Mouse (Mus musculus): ENCODE data around the gene Gucy2g. TPM values are rescaled to one million over a fixed set of nuclear protein-coding genes. Genes with fewer than 3 reads are reported as not detected.

Gene Gucy2g
- polyA plus RNA-seq, 1 experiment, result 0.88 TPM

- H3K36me3 ChIP-seq (ENCODE audit: control insufficient read depth, insufficient read depth, low read length), result no peaks in the 10 kb centered on the region
- no peak for TF ChIP-seq POLR2A (IDR thresholded peaks at IDR 0.05; ENCODE audit: low read depth, low read length)
- no peak for TF ChIP-seq CTCF (conservative IDR thresholded peaks at IDR 0.05; ENCODE audit: insufficient read depth, insufficient read length, low read depth, low read length)
- H3K4me3 ChIP-seq (ENCODE audit: insufficient read depth, low read depth, low read length), result no peak overlapping the region
- no peaks in the 10 kb centered on the region for H3K27me3 ChIP-seq (replicated peaks; ENCODE audit: control insufficient read depth, insufficient read depth, low read length)
- H3K4me1 ChIP-seq (ENCODE audit: control insufficient read depth, insufficient read depth, low read length), result no peaks in the 10 kb centered on the region
- 41% methylated on average over 12 of the region's 12 CpGs for WGBS
- no peak overlapping the region for H3K27ac ChIP-seq (ENCODE audit: insufficient read depth, low read depth, low read length)
- no peak for DNase-seq
Observed at GRCm38 (mm10) chr19:55218741-55219221, 22.3 kb downstream of the Gucy2g start.

- H3K4me1 ChIP-seq (ENCODE audit: control insufficient read depth, insufficient read depth, low read length), result no peaks in the 10 kb centered on the region
- H3K27ac ChIP-seq (ENCODE audit: insufficient read depth, low read depth, low read length), result 0 out of 2 replicates have a peak overlapping the region, but pooled peaks have one; percentile 8
- TF ChIP-seq CTCF (conservative IDR thresholded peaks at IDR 0.05; ENCODE audit: insufficient read depth, insufficient read length, low read depth, low read length) (peak; percentile 63), POLR2A (IDR thresholded peaks at IDR 0.05; ENCODE audit: low read depth, low read length) (no peak)
- peak overlapping the region; percentile 55 for H3K4me3 ChIP-seq (ENCODE audit: insufficient read depth, low read depth, low read length)
- H3K27me3 ChIP-seq (replicated peaks; ENCODE audit: control insufficient read depth, insufficient read depth, low read length), result no peaks in the 10 kb centered on the region
- H3K36me3 ChIP-seq (ENCODE audit: control insufficient read depth, insufficient read depth, low read length), result no peaks in the 10 kb centered on the region
- WGBS, result 4% methylated on average over 20 of the region's 20 CpGs
- DNase-seq, result peak; percentile 84
Observed at GRCm38 (mm10) chr19:55218192-55218739, 22.8 kb downstream of the Gucy2g start.

DNA sequence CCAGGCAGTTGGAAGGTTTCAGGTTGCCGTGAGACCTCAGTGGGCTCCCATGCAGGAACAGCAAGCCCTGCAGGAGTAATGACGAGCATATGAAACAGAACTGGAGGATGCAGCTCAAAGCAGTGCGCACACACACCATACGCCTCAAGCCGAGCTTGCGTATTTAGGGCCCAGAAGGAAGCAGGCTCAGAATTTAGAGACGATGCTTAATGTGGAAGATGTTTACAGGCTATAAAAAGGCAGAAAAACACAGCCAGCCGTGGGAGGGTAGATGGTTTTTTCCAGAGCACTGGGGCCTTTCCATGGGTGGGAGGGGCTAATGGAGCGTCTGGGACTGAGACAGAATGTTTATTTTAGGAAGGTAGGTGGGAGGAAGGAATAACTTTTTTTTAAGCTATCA lies 23.7 kb downstream of the Gucy2g start:
- TF ChIP-seq POLR2A (IDR thresholded peaks at IDR 0.05; ENCODE audit: low read depth, low read length), result no peak
- TF ChIP-seq CTCF (conservative IDR thresholded peaks at IDR 0.05; ENCODE audit: insufficient read depth, insufficient read length, low read depth, low read length), result no peak
- peak overlapping the region; percentile 76 for H3K27ac ChIP-seq (ENCODE audit: insufficient read depth, low read depth, low read length)
- peak overlapping the region; percentile 30; the same call in 1 of the 2 replicates for H3K4me3 ChIP-seq (ENCODE audit: insufficient read depth, low read depth, low read length)
- H3K36me3 ChIP-seq (ENCODE audit: control insufficient read depth, insufficient read depth, low read length), result no peaks in the 10 kb centered on the region
- no peaks in the 10 kb centered on the region for H3K27me3 ChIP-seq (replicated peaks; ENCODE audit: control insufficient read depth, insufficient read depth, low read length)
- WGBS, result 65% methylated on average over 9 of the region's 9 CpGs
- no peaks in the 10 kb centered on the region for H3K4me1 ChIP-seq (ENCODE audit: control insufficient read depth, insufficient read depth, low read length)
- DNase-seq, result peak; percentile 33

- TF ChIP-seq POLR2A (IDR thresholded peaks at IDR 0.05; ENCODE audit: low read depth, low read length), result no peak
- TF ChIP-seq CTCF (conservative IDR thresholded peaks at IDR 0.05; ENCODE audit: insufficient read depth, insufficient read length, low read depth, low read length), result no peak
- peak overlapping the region; percentile 76 for H3K27ac ChIP-seq (ENCODE audit: insufficient read depth, low read depth, low read length)
Observed at GRCm38 (mm10) chr19:55216876-55217275, 24.2 kb downstream of the Gucy2g start.

DNA sequence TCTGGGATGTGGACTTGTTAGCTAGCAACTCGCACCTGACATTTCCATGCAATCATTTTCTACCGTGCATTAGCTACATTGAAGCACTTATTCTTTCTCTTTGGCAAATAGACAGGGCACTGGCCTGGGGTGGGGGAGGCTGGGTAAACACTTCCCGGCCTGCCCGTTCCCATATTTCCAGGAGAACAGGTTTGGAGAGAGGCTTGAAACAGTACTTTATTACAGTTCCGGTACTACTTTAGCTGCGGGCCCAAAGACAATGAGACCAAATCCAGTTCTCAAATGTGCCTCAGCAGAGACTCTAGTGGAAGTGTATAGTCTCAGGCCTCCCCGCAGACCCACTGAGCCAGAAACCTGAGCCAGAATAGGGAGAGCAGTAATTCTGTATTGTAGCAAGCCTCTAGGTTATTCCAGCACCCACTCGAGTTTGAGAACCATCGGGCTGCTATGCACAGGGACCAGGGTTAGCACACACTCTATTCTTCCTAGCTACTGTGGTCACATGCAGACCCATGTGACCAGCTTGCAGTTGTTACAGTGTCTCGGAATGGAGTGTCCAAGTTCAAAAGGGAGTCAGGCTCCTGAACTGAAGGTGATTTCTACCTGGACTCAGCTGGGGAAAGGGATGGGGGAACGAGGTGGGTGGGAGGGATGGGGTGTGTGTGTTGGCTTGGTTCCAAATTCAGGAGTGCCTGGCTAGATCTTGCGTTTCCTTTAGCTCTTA lies 27.3 kb downstream of the Gucy2g start:
- no peak for DNase-seq

More at GRCm38 (mm10) chr19:55216876-55217275, 24.2 kb downstream of the Gucy2g start:
- no peak for DNase-seq
- Histone ChIP-seq H3K4me3 (ENCODE audit: insufficient read depth, low read depth, low read length) (peak overlapping the region; percentile 30; the same call in 1 of the 2 replicates), H3K36me3 (ENCODE audit: control insufficient read depth, insufficient read depth, low read length) (no peaks in the 10 kb centered on the region), H3K27me3 (replicated peaks; ENCODE audit: control insufficient read depth, insufficient read depth, low read length) (no peaks in the 10 kb centered on the region), H3K4me1 (ENCODE audit: control insufficient read depth, insufficient read depth, low read length) (no peaks in the 10 kb centered on the region)
- 91% methylated on average over 4 of the region's 4 CpGs for WGBS

GRCm38 (mm10) chr19:55211698-55212097 lies 29.3 kb downstream of the Gucy2g start:
- no peak for DNase-seq

More for the DNA sequence above, 27.3 kb downstream of the Gucy2g start:
- Histone ChIP-seq H3K36me3 (ENCODE audit: control insufficient read depth, insufficient read depth, low read length) (no peaks in the 10 kb centered on the region), H3K4me3 (ENCODE audit: insufficient read depth, low read depth, low read length) (no peak overlapping the region), H3K27me3 (replicated peaks; ENCODE audit: control insufficient read depth, insufficient read depth, low read length) (no peaks in the 10 kb centered on the region), H3K4me1 (ENCODE audit: control insufficient read depth, insufficient read depth, low read length) (no peaks in the 10 kb centered on the region), H3K27ac (ENCODE audit: insufficient read depth, low read depth, low read length) (no peak overlapping the region)
- TF ChIP-seq CTCF (conservative IDR thresholded peaks at IDR 0.05; ENCODE audit: insufficient read depth, insufficient read length, low read depth, low read length), result no peak
- no peak for TF ChIP-seq POLR2A (IDR thresholded peaks at IDR 0.05; ENCODE audit: low read depth, low read length)
- 60% methylated on average over 12 of the region's 12 CpGs for WGBS

DNA sequence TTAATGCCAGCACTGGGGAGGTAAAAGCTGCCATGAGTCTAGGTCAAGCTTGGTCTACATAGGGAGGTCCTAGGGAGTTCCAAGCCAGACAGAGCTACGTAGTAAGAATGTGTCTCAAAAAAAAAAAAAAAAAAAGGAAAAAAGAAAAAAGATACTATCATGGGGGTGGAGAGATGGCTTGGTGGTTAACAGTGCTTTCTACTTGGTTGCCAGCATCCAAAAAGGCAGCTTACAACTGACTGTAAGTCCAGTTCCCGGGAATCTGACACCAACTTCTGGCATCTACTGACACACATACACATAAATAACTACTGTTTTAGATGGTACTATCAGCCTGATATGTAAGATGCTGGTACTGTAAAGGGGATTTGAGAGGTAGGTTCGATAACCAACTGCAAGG lies 32.0 kb downstream of the Gucy2g start:
- whole genome bisulfite sequencing, result 75% methylated on average over 3 of the region's 3 CpGs
- H3K36me3 ChIP-seq (ENCODE audit: control insufficient read depth, insufficient read depth, low read length), result no peaks in the 10 kb centered on the region
- H3K4me3 ChIP-seq (ENCODE audit: insufficient read depth, low read depth, low read length), result no peak overlapping the region
- no peak for DNase-seq
- no peak overlapping the region for H3K27ac ChIP-seq (ENCODE audit: insufficient read depth, low read depth, low read length)
- TF ChIP-seq POLR2A (IDR thresholded peaks at IDR 0.05; ENCODE audit: low read depth, low read length) (no peak), CTCF (conservative IDR thresholded peaks at IDR 0.05; ENCODE audit: insufficient read depth, insufficient read length, low read depth, low read length) (no peak)
- H3K27me3 ChIP-seq (replicated peaks; ENCODE audit: control insufficient read depth, insufficient read depth, low read length), result no peaks in the 10 kb centered on the region
- no peaks in the 10 kb centered on the region for H3K4me1 ChIP-seq (ENCODE audit: control insufficient read depth, insufficient read depth, low read length)

More at GRCm38 (mm10) chr19:55211698-55212097, 29.3 kb downstream of the Gucy2g start:
- no peaks in the 10 kb centered on the region for H3K36me3 ChIP-seq (ENCODE audit: control insufficient read depth, insufficient read depth, low read length)
- TF ChIP-seq POLR2A (IDR thresholded peaks at IDR 0.05; ENCODE audit: low read depth, low read length) (no peak), CTCF (conservative IDR thresholded peaks at IDR 0.05; ENCODE audit: insufficient read depth, insufficient read length, low read depth, low read length) (no peak)
- H3K27ac ChIP-seq (ENCODE audit: insufficient read depth, low read depth, low read length), result no peak overlapping the region
- H3K27me3 ChIP-seq (replicated peaks; ENCODE audit: control insufficient read depth, insufficient read depth, low read length), result no peaks in the 10 kb centered on the region
- H3K4me3 ChIP-seq (ENCODE audit: insufficient read depth, low read depth, low read length), result no peak overlapping the region
- H3K4me1 ChIP-seq (ENCODE audit: control insufficient read depth, insufficient read depth, low read length), result no peaks in the 10 kb centered on the region
- WGBS, result 89% methylated on average over 1 of the region's 1 CpGs
